Mouse (Mus musculus) midbrain, postnatal 0 days (tissue): ENCODE measurements around the gene Apba2. TPM values are rescaled to one million over a fixed set of nuclear protein-coding genes. Genes with fewer than 3 reads are reported as not detected.

Experiments used
- ATAC-seq: fragments of 200-750 bp; cut with Nextera tagmentation; 2 replicates; pipeline ENCODE4 v1.8.0; 2017; ENCODE audit warnings: moderate number of reproducible peaks, mild to moderate bottlenecking, moderate TSS enrichment, moderate library complexity; ENCODE audit not compliant: low FRiP score
- DNase-seq: peaks from one replicate; pipeline ENCODE4 v3.0.0-alpha.2; 2015; ENCODE audit warnings: low spot score
- H3K27ac ChIP-seq: fragments of 300-500 bp; sonication (generic); 2 replicates; pipeline ENCODE4 v1.5.1; 2014; ENCODE audit warnings: low read depth, mild to moderate bottlenecking, low read length, mixed read lengths
- H3K27me3 ChIP-seq: fragments of 300-500 bp; sonication (generic); 2 replicates; pipeline ENCODE4 v1.6.1; 2014; ENCODE audit warnings: low read length, control low read depth, mixed read lengths; ENCODE audit not compliant: insufficient read depth
- H3K36me3 ChIP-seq: fragments of 300-500 bp; sonication (generic); 2 replicates; pipeline ENCODE4 v1.6.1; 2014; ENCODE audit warnings: low read length, control low read depth, mixed read lengths; ENCODE audit not compliant: insufficient read depth
- H3K4me1 ChIP-seq: fragments of 300-500 bp; sonication (generic); 2 replicates; pipeline ENCODE4 v1.6.1; 2014; ENCODE audit warnings: mild to moderate bottlenecking, control low read depth, antibody characterized with exemption, low read length, mixed read lengths; ENCODE audit not compliant: insufficient read depth
- H3K4me2 ChIP-seq: fragments of 300-500 bp; sonication (generic); 2 replicates; pipeline ENCODE4 v1.6.1; 2014; ENCODE audit warnings: low read depth, mild to moderate bottlenecking, low read length, mixed read lengths; ENCODE audit not compliant: poor library complexity, severe bottlenecking
- H3K4me3 ChIP-seq: fragments of 300-500 bp; sonication (generic); 2 replicates; pipeline ENCODE4 v1.5.1; 2014; ENCODE audit warnings: low read depth, mild to moderate bottlenecking, low read length, moderate library complexity
- H3K9ac ChIP-seq: fragments of 300-500 bp; sonication (generic); replicated peaks from 2 replicates; pipeline ENCODE4 v1.6.1; 2014; ENCODE audit warnings: mild to moderate bottlenecking, low read length, moderate library complexity, mixed read lengths; ENCODE audit not compliant: poor library complexity, severe bottlenecking
- H3K9me3 ChIP-seq: fragments of 300-500 bp; sonication (generic); 2 replicates; pipeline ENCODE4 v1.6.1; 2016; ENCODE audit warnings: low read length, control low read depth
- CTCF ChIP-seq: IDR thresholded peaks from 2 replicates; pipeline ENCODE4 v1.5.1; 2016; ENCODE audit warnings: antibody characterized with exemption, mild to moderate bottlenecking
- WGBS: fragments of 180-500 bp; shearing (Covaris S2); extraction: QIAGEN DNeasy Blood & Tissue Kit; methylation state at CpG from one replicate; pipeline ENCODE4 v1.1.7; 2014; 5-methylcytosine and 5-hydroxymethylcytosine counted together
- polyA plus RNA-seq: library from polyadenylated mRNA; unstranded; fragments of >200 nt; fragmentation: Nextera tagmentation; extraction: Ambion mirVana; gene quantifications from 2 replicates; pipeline ENCODE4 v1.2.1, GENCODE M21; 2015
- total RNA-seq: library from RNA; depleted of rRNA; stranded (reverse); fragments of >200 nt; gene quantifications from 2 replicates; pipeline ENCODE4 v1.2.3, GENCODE M21; 2014

Gene Apba2
- total and polyA plus RNA-seq, 2 experiments from 2014 or later, result 199 to 374 TPM

DNA sequence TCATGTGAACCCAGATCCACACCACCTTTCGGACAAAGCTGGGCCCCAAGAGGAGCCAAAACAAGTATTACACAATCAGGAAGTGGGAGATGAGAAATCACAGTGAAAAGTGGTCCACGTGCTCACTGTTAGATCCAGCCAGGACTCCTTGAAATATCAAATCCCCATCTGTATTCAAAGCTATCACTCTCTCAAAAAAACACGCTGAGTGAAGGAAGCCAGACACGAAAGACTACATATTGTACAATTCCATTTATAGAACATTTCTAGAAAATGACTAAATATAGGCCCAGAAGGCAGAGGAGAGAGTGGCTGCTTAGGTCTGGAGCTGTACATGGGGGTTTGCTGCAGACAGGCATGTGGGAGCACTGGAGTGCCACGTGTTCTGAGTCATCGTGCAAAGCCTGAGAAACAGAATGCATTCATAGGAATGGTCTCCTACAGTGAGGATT, 82.2 kb downstream of the Apba2 start:
- no peak overlapping the region for H3K27ac ChIP-seq
- H3K36me3 ChIP-seq, result no peaks in the 10 kb centered on the region
- no peak overlapping the region for H3K4me2 ChIP-seq
- DNase-seq (no peak), ATAC-seq (no peak)
- H3K4me1 ChIP-seq, result 0 out of 2 replicates have a peak, but pooled peaks cover 3% of the 10 kb centered on the region
- no peaks in the 10 kb centered on the region for H3K27me3 ChIP-seq
- TF ChIP-seq CTCF, result no peak
- no peak overlapping the region for H3K4me3 ChIP-seq
- 77% methylated on average over 6 of the region's 6 CpGs for WGBS
- no peak overlapping the region for H3K9ac ChIP-seq
- H3K9me3 ChIP-seq, result no peaks in the 10 kb centered on the region

DNA sequence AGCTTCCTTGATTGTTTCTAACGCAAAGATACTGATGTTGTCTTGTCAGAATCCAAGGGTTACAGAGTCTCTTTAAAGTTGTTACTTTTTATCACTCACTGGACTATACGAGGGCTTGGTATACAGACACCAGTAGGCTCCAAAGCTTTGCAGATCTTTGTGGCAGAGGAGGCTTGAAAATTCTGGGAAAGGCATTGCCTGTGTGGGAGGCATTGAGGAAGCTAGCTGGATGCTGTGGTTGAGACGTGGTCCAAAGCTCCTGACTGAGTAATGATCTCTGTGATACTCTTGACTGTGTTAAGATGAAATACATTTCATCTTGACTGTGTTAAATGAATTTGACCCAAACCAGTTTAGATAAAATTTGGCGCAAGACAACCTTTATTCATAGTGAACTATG, 84.6 kb downstream of the Apba2 start:
- no peak for TF ChIP-seq CTCF
- H3K27ac ChIP-seq, result no peak overlapping the region
- DNase-seq (no peak), ATAC-seq (no peak)
- H3K9ac ChIP-seq, result no peak overlapping the region
- WGBS, result 88% methylated on average over 4 of the region's 4 CpGs
- H3K4me1 ChIP-seq, result no peaks in the 10 kb centered on the region
- no peaks in the 10 kb centered on the region for H3K9me3 ChIP-seq
- no peaks in the 10 kb centered on the region for H3K27me3 ChIP-seq
- no peak overlapping the region for H3K4me2 ChIP-seq
- H3K36me3 ChIP-seq, result no peaks in the 10 kb centered on the region
- H3K4me3 ChIP-seq, result no peak overlapping the region

DNA sequence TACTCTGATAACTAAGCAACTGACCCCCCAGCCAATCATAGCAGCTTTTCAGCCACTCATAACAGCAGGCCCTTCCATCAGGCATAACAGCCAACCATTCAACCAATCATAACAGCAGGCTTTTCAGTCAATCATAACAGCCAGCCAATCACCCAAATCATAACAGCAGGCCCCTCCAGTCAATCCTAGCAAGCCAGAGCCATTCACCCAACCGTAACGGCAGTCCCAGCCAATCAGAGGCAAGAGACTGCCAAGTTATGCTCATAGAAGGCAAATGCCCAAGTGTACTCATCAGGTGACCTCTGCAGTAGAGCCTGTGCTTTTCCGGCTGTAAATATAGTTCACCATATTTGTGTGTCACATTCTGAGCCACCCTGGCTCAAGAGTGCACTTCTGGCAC, 85.1 kb downstream of the Apba2 start:
- H3K4me3 ChIP-seq, result no peak overlapping the region
- no peak for ATAC-seq
- no peaks in the 10 kb centered on the region for H3K4me1 ChIP-seq
- no peak overlapping the region for H3K4me2 ChIP-seq
- no peak for TF ChIP-seq CTCF
- no peak for DNase-seq
- H3K9ac ChIP-seq, result no peak overlapping the region
- 93% methylated on average over 3 of the region's 3 CpGs for WGBS
- no peak overlapping the region for H3K27ac ChIP-seq
- no peaks in the 10 kb centered on the region for H3K9me3 ChIP-seq
- no peaks in the 10 kb centered on the region for H3K36me3 ChIP-seq
- no peaks in the 10 kb centered on the region for H3K27me3 ChIP-seq

DNA sequence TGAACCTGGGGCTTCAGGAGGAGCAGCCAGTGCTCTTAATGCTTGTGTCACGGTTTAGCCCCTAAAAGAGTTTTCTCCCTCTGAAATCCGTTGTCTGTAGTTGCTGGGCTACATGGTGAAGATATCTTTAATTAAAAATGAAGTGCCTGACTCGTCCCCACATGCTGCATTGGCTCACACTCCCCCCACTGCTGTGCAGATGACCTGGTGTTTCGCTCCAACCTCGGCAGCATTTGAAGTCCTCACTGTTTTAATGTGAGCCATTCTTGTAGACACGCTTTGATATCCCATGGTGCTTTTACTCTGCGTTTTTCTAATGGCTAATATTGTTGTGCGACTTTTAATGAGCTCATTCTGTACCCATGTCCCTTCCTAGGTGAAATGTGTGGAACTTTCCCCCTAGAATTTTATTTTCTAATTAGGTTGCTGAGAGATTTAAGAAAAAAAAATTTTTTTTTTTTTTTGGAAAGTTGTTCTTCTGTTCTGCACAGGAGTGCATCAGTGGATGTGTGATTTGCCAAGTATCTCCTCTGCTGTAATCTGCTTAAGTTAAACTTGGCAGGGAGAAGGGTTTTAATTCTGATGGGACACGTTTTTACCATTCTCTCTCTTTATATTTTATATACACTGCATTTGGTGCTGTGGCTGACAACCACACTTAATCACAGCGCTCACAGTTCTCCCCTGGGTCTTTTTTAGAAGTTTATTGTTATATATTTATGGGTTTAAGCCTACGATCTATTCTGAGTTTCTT, 87.3 kb downstream of the Apba2 start:
- Histone ChIP-seq H3K4me2 (no peak overlapping the region), H3K9ac (no peak overlapping the region), H3K27ac (no peak overlapping the region), H3K9me3 (no peaks in the 10 kb centered on the region), H3K4me3 (no peak overlapping the region), H3K4me1 (no peaks in the 10 kb centered on the region), H3K27me3 (no peaks in the 10 kb centered on the region), H3K36me3 (no peaks in the 10 kb centered on the region)
- ATAC-seq (no peak), DNase-seq (no peak)
- TF ChIP-seq CTCF, result no peak
- WGBS, result 40% methylated on average over 11 of the region's 11 CpGs

DNA sequence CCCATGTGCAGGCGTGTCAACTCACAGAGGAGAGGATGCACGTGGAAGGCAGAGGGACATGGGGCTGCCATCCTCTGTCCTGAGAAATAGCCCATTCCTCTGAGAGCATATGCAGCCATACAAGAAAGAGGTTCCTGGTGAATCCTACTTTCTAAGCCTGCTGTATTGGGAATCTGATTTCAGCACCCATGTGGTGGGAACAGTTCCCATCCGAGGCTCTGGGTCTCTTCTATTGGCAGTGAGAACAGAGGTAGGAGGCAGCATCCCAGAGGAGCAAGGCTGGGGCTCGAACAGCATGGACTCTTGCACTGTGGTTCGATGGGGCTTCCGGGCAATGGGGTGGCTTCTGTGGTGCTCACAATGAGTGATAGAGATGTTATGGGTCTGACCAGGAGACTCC, 93.8 kb downstream of the Apba2 start:
- Histone ChIP-seq H3K27ac (no peak overlapping the region), H3K4me2 (no peak overlapping the region), H3K9ac (no peak overlapping the region), H3K36me3 (no peaks in the 10 kb centered on the region), H3K9me3 (no peaks in the 10 kb centered on the region), H3K27me3 (no peaks in the 10 kb centered on the region), H3K4me3 (no peak overlapping the region), H3K4me1 (no peaks in the 10 kb centered on the region)
- no peak for ATAC-seq
- no peak for DNase-seq
- TF ChIP-seq CTCF, result no peak
- WGBS, result 79% methylated on average over 6 of the region's 6 CpGs

DNA sequence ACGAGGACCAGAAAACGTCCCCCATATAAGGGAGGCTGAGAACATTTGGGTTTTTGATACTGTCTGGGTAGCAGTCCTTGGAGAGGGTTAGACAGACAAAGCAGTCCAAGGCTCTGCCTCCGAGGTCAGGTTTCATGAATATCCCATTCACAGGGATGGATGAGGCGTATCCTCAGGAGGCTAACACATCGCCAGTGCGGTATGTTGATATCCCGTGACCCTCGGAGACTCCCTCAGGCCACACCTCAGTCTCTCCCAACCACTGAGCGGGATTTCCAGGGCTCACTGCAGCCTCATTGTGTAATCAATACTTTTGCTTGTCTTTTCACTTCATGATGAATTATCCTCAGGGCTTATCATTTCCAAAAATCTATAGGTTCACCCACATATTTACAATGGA, 95.1 kb downstream of the Apba2 start:
- no peak for DNase-seq
- H3K27me3 ChIP-seq, result no peaks in the 10 kb centered on the region
- no peak for ATAC-seq
- no peaks in the 10 kb centered on the region for H3K4me1 ChIP-seq
- no peak overlapping the region for H3K4me2 ChIP-seq
- H3K9ac ChIP-seq, result no peak overlapping the region
- TF ChIP-seq CTCF, result no peak
- 66% methylated on average over 9 of the region's 9 CpGs for WGBS
- no peak overlapping the region for H3K27ac ChIP-seq
- H3K9me3 ChIP-seq, result no peaks in the 10 kb centered on the region
- no peak overlapping the region for H3K4me3 ChIP-seq
- no peaks in the 10 kb centered on the region for H3K36me3 ChIP-seq
